Mouse (Mus musculus) CD4-positive, CD25-positive, alpha-beta regulatory T cell, adult 4 months (primary cell): Measurements from ENCODE around the gene Spon2. TPM values are rescaled to one million over a fixed set of nuclear protein-coding genes. Genes with fewer than 3 reads are reported as not detected.

Source experiments
- ATAC-seq: one replicate; pipeline ENCODE4 v1.8.0; 2017
- polyA plus RNA-seq, 2 experiments: library from polyadenylated mRNA; unstranded; fragments of 100-300 nt; shearing (Covaris generic); gene quantifications; one replicate each; pipeline ENCODE4 v1.2.1; 2017

Spon2 gene
- not detected for polyA plus RNA-seq

- ATAC-seq: no peak
Measured at GRCm38 (mm10) chr5:33218081-33218480, at the start of gene Spon2. TSS of gene Spon2 (minus strand) at chr5:33218455.

GRCm38 (mm10) chr5:33254416-33254815 is 36.2 kb upstream of the Spon2 start:
- ATAC-seq: no peak

GRCm38 (mm10) chr5:33248186-33248585 is 29.9 kb upstream of the Spon2 start:
- ATAC-seq: no peak

- no peak for ATAC-seq
Measured at GRCm38 (mm10) chr5:33247387-33247786, 29.1 kb upstream of the Spon2 start.

- no peak for ATAC-seq
Measured at GRCm38 (mm10) chr5:33245701-33246100, 27.4 kb upstream of the Spon2 start.

- no peak for ATAC-seq
Measured at GRCm38 (mm10) chr5:33244377-33244920, 26.2 kb upstream of the Spon2 start.

GRCm38 (mm10) chr5:33239934-33240333 is 21.7 kb upstream of the Spon2 start:
- no peak for ATAC-seq

GRCm38 (mm10) chr5:33239111-33239714 is 21.0 kb upstream of the Spon2 start:
- ATAC-seq: no peak

- ATAC-seq: no peak
Measured at GRCm38 (mm10) chr5:33238256-33238645, 20.0 kb upstream of the Spon2 start.

GRCm38 (mm10) chr5:33237600-33238255 is 19.5 kb upstream of the Spon2 start:
- no peak for ATAC-seq

- ATAC-seq: no peak
Measured at GRCm38 (mm10) chr5:33234391-33235031, 16.3 kb upstream of the Spon2 start.

GRCm38 (mm10) chr5:33232791-33233190 is 14.5 kb upstream of the Spon2 start:
- no peak for ATAC-seq

- no peak for ATAC-seq
Measured at GRCm38 (mm10) chr5:33230285-33230684, 12.0 kb upstream of the Spon2 start.

- ATAC-seq: no peak
Measured at GRCm38 (mm10) chr5:33228428-33228827, 10.2 kb upstream of the Spon2 start.

- ATAC-seq: no peak
Measured at GRCm38 (mm10) chr5:33225673-33226072, 7.4 kb upstream of the Spon2 start.

- no peak for ATAC-seq
Measured at GRCm38 (mm10) chr5:33224491-33224890, 6.2 kb upstream of the Spon2 start.

- ATAC-seq: no peak
Measured at GRCm38 (mm10) chr5:33222841-33223744, 4.8 kb upstream of the Spon2 start.

GRCm38 (mm10) chr5:33222389-33222788 is 4.1 kb upstream of the Spon2 start:
- no peak for ATAC-seq

GRCm38 (mm10) chr5:33220350-33221044 is 2.2 kb upstream of the Spon2 start:
- no peak for ATAC-seq

GRCm38 (mm10) chr5:33219831-33220230 is 1.6 kb upstream of the Spon2 start:
- no peak for ATAC-seq

GRCm38 (mm10) chr5:33218746-33219449 is 643 bp upstream of the Spon2 start:
- no peak for ATAC-seq
